Mouse (Mus musculus): ENCODE data around the gene 5730480H06Rik.

GRCm38 (mm10) chr5:48333884-48334513, 6.2 kb downstream of the 5730480H06Rik start:
- no peak for TF ChIP-seq CTCF (conservative IDR thresholded peaks at IDR 0.05; ENCODE audit: low read length)
- TF ChIP-seq NANOG (IDR thresholded peaks at IDR 0.05; ENCODE audit: borderline replicate concordance, low read length), result no peak

All from E14TG2a.4 (cell line).